Mouse (Mus musculus) kidney, postnatal 14 days (tissue): ENCODE data around the gene Zfyve28.
A peak's percentile ranks its signal among the peaks of the same experiment; 100 is the strongest.

Source experiments
- DNase-seq: peaks from one replicate; pipeline ENCODE4 v3.0.0; 2022; ENCODE audit warnings: mixed read lengths

The Zfyve28 gene

DNA sequence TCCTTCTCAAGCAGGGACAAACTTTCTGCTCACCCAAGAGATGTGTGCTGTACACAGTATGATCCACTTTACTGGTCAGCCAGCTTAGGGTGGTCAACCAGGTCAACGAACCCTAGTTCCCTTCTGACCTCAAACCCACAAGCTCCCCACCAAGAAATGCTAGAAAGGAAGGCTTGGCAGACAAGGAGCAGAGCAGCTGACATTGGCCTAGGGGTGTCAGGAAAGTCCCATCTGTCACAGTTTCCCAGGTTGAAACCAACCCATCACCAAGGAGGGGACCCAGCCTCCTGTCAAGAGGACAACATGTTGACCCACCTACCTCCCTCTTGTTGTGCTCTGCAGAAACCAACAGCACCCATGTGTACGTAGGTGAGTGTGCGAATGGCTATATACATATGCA is 41.8 kb downstream of the Zfyve28 start:
- no peak for DNase-seq

DNA sequence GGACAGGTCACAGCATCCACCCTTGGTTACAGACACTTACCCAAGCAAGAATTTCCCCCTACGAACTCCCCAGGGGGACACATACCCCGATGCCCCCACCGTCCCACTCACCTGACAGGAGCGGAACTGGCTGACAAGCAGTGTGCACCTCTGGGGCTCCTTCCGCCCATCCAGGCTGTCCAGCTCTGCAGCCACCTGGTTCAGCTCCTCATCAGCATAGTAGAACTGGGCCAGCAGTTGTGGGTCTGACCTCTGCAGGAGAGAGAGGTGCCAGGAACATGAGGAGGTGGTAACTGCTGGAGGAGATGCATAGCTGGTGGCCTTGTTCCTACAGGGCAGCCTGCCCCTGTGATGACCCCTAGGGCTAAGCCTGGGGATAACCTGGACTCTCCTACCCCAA is 45.2 kb downstream of the Zfyve28 start:
- no peak for DNase-seq

DNA sequence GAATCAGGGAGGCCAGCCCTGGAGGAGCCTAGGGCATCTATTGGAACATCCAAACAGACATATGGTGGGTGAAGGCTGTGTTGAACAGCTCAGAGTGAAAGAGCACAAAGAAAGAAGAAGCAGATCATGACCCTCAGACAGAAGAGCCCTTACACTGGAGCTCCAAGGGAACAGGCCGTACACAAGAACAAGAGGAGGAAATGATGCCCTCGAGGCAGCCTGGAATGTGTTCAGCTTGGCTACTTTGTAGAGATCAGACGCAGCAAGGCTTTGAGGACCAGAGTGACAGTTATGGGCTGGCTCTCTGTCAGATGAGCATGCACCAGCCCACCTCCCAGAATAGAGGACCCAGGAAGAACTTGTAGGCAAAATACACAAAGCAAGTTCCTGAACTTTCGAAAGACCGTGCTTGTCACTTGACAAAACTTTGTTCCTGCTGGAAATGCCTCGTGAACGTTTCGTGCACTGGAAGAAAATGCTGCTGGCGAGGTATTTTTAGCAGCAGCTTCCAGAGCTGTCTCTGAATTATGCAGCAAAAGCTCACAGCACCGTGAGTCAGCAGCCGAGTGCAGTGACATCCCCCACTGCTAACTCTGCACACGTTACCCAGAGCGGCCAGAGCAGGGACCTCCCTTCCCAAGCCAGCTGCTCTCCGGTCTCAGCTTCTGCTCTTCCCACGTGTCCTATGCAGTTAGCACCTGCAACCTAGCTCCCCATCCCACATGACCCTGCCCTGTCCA is 45.9 kb downstream of the Zfyve28 start:
- DNase-seq, result peak; percentile 27

DNA sequence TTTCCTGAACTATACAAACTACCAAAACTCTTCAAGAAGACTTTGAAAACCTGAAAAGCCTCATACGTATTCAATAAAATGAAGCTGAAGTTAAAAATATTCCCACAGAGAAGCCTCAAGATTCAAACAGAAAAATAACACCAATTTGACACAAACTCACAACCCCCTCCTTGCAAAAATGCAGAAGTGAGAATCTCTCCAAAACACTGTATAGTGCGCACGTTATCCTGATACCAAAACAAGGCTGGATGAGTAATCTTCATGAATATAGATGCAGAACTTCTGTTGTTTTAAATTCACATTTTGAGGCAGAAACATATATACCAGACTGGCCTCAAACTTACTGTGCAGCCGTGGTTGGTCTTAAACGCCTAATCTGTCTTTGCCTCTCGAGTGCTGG is 49.8 kb downstream of the Zfyve28 start:
- no peak for DNase-seq

DNA sequence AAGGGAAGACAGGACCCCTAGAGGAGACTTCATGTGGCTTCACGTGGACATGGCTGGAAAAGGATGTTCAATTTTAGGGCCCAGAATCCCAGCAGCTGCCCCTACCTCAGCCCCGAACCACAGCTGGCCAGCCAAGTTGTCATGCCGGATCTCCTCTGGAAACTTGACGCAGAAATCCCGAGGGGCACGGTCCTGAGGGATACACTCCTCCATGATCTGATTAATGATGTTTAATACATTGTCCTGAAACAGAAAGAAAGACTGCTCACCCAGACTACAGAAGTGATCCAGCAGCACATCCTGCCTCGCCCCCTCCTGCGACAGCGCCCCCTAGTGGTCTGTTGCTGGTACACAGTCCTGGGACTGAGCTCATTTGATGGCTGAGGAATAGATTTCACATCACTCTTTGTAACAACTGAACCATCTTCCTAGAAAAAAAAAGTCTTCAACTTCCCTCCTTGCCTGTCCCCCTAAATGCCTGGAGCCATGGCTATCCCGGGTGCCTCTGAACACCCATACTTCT is 52.3 kb downstream of the Zfyve28 start:
- DNase-seq, result peak; percentile 17

DNA sequence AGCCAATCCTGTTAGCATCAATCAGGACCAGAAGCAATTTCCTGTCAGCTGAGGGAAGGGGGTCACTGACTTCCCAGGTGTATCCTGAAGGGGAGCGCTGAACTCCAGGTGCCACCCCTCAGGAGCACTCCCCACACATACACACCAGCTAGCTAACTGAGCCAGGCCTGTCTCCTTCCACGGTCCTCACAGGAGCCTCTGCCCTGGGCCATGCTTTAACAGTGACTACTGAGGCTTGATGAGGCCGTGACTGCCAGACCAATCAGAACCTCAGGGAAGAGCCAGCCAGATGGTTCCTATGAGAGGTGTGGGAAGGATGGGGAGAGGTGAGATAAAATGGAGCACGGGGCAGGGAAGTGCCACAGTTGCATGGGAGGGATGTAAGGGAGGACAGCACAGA is 53.2 kb downstream of the Zfyve28 start:
- DNase-seq, result no peak

DNA sequence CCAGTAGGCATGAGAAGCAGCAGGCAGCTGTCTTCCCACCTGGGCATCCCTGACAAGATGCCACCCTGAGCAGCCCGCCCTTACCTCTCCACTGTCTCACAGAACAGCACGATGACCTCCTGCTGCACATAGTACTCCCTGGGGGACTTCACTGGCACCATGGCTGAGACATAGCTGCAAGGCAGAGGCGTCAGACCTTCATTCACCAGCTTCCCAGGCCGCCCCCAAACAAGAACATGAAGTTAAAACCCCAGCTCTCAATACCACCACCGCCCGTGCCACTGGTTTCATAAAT is 55.1 kb downstream of the Zfyve28 start:
- no peak for DNase-seq

DNA sequence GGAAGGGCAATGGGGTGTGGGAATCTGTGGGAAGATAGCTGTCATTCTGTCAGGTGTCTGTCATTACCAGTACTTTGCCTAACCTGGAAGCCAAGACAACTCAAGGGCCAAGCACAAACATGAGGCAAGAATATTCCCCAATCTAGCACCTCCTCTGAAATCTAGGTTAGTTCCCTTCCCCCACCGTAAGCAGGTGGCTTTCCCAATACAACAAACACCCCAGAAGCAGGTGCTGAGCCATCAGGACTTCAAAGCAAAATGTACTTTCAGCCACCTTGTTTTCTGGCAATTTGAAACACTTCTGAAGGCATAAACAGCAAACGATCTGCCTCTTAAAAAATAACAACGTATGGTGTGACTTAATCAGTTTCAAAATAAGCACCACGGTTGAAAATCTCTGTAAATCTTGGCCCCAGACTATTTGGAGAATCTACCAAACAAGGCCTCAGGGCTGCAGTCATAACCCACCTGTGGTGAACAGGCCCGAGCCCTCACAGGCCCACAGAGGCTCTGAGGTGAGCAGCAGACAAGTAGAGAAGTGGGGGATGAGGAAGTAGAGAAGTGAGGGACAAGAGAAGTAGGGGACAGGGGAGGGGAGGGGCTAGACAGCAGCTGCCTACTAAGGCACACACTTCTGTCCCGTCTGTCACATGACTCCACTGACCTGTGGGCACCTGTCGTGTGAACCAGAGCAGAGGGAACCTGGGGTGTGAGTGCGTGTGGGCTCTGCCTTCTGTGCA is 55.6 kb downstream of the Zfyve28 start:
- no peak for DNase-seq

DNA sequence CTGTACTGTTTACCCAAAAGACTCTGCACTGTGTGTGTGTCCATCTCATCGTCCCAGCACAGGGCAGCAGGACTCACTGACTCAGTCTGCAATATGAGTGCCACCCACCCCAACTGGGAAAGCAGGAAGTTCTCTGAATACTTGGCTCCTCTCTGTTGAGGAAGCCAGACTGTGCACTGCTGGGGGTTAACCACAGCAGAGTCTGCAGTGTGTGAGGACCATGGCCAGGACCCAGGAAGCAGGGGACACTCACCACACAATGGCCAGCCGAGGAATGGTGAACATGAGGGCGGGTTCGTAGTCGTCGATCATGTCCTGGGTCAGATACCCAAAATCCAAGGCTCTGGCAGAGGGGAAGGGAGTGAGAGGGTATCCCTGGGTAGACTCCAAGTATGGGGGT is 56.3 kb downstream of the Zfyve28 start:
- no peak for DNase-seq

DNA sequence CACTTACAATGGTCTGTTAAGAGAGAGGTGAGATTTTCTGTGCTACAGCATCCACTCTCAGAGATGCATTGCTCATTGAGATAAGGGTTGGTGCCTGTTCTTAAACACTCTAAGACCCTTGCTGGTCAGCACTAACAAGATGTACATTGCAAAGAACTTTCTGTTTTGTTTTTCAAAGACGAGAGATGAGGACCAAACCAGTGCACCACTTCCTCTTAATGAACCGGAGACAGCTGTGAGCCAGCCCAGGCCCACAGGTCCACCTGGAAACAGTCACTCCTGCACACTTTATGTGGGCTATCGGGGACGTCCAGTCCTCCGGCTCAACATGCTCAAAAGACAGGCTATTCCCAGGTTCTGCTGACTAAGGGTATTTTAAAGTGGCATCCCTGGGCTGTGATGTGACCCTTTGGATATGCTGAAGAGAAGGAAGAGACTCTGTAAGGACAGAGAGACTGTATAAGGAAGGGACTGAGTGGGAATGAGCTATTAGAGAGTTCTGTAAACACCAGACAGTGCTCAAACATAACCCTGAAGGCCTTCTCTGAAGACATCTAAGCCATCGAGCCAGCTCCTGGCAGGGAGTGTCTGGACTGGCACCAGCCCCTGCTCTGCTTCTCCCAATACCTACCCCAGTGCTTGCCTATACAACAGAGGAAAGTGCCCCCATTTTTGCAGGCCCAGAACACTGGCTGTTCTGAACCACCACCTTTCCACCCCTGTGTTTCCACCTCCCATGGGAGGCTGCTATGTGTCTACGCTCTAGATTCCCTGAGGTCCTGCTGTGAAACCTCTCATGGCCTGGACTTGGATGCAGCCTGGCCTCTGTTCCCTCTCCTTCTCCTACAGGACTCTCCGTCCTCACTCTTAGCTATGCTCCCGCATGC is 57.4 kb downstream of the Zfyve28 start:
- DNase-seq, result no peak

DNA sequence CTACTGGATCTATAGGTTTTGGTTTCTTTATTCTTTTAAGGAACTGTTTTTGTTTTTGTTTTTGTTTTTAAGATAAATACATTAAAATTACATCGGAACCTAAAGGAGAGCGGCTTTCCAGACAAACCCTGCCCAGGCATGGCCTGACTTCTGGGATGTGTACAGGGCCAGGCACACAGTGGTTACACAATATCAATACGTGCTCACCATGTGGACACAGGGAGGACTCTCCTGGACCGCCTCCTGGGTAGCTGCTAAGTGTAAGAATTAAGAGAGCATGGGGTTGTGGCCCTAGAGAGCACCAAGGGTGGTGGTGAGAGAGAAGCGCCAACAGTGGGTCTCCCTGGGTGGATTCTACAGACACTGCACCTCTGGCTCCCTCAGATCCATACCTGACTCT is 58.7 kb downstream of the Zfyve28 start:
- no peak for DNase-seq

DNA sequence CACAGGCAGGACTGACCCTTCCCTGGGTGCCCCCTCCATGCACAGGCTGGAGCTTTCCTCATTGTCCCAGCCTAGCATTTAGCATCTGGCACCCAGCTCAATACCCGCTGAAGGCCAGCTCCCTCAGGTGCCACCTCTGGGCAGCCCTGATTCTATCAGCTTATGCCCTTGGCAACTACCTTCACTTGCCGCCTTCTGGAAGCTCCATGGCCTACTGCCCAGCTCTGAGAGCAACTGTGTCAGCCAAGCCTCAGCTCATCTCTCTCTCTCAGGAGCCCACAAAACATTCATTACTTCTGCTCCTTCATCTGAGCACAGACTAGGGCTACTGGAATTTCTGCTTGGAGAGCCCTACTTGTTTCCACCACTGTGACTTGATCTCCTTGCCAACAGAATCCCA is 62.7 kb downstream of the Zfyve28 start:
- DNase-seq, result no peak

DNA sequence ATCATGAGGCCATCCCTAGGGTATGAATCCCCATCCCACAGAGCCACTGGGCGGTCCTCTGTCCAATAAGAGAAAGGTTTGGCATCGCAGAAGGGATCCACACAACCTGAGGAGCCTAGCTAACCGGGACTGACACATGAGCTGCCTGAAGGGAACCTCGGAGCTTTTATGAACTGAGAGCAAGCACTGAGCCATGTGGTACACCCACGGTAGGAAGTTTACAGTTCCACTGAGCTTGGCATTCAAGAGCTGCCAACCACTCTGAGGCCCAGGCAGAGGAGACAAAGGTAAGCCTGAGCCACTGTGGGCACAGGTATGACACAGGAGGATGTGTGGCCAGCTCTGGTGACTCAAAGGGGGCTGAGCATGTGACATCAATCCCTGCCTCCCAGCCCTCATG is 63.7 kb downstream of the Zfyve28 start:
- DNase-seq, result no peak

DNA sequence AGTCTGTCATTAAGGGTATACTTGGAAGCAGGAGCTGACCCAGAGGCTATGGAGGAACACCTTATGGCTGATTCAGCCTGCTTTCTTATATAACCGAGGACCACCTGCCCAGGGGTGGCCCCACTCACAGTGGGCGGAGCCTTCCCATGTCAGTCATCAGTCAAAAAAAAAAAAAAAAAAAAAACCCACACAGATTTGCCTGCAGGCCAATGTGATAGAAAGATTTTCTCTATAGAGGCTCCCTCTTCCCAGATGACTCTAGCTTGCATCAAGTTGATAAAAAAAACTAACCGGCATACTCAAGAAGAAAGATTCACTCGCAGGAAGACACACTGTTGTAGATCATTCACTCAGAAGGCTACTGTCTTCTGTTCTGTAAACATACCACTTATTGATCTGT is 68.2 kb downstream of the Zfyve28 start:
- DNase-seq, result no peak

DNA sequence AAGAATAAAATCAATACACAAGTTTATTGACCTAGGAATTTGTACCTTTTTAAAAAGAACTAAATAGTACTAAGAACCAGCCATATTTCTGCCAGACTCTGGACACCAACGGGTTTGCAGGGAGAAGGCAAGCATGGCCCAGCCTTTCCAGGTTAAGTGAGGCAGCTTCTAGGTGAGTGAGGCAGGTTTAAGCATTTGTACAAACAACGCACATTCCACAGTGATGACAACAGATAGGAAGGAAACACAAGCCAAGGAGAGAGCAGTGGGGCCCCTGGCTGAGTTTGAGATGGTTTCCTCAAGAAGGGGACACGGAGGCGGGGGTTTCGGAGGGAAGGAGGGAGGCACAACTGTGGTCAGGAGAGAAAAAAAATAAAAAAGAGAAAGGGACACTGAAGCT is 69.6 kb downstream of the Zfyve28 start:
- DNase-seq, result no peak

DNA sequence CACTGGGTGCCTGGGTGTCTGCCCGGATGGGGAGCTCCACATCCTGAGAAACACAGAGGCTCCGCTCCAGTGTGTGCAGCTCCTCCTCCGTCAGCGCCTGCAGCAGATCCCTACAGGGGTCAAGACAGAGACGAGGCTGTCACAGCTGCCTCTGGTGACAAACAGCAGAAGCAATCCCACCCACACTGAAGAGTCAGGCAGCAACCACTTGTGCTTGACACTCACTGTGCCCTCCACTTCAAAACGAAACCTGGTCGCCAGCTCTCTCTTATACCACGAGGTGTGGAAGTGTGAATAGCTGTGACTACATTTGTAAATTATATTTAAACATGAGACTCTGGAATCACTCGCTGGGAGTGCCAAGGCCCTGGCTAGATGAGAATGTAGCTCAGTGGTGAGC is 70.5 kb downstream of the Zfyve28 start:
- no peak for DNase-seq

DNA sequence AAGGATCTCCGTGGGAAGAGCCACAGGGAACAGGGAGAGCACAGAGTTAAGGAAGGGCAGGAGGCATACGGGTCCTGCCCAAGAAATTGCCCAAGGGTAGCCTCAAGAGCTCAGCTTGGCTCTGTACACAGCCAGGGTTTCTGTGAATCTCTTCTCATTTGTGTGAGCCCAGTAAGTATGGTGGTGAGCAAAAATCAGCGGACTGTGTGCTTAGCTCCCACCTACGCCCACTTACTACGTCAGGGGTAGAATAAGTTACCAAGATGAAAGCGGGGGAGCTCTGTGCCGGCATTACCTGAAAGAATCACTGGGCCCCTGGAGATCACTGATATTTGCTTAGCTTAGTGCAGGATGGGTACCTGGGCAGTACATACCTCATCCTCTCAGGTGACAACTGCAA is 72.2 kb downstream of the Zfyve28 start:
- DNase-seq, result no peak

DNA sequence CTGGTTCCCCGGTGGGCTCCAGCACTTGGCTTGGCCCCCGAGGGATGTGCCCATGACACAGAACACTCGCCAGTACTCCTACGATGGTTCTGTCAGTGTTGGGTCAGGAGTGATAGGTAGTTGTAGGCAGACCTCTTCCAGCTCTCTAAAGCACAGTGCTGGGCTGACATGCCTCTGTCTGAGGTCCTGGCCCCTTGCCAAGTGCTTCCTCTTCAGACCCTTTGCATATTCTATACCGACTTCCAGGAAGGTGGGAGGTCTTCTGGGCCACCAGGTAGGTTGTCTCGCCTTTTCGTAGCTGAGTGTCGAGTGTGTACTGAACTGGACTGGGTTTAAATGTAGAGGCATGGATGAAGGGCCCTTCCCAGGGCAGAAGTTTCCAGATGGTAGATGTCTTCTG is 74.6 kb downstream of the Zfyve28 start:
- DNase-seq, result no peak

DNA sequence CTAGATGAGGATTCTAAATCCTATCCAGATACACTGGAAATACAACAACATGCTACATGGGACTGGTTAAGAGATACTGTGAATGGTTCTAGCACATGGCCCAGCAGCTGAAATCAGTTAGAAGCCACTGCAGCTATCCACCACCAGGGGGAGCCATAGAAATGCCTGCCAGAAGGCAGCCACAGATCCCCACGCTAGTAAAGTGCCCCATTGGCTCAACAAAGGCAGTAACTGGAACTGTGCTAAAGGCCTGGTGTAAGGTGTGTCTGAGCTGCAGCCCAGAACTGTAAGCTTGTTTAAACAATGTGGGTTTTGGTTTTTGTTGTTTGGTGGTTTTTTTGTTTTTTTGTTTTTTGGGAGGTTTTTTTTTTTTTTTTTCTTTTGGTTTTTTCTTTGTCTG is 78.0 kb downstream of the Zfyve28 start:
- peak; percentile 76 for DNase-seq

DNA sequence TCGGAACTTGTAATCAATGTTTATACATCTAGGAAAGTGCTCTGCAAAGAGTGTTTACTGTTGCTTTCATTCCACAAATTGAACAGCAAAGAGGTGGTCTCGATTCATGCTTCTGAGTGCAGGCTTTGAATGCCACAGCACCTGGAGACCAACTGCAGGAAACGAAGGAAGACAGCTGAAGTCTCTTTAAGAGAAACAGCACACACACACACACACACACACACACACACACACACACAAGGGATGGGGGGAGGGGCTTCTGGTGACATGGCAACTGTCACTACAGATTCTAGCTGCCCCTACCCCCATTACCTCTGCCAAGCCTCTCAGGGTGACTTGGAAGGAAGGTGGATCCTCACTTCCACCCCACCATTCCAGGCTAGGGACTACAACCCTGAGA is 80.7 kb downstream of the Zfyve28 start:
- no peak for DNase-seq

DNA sequence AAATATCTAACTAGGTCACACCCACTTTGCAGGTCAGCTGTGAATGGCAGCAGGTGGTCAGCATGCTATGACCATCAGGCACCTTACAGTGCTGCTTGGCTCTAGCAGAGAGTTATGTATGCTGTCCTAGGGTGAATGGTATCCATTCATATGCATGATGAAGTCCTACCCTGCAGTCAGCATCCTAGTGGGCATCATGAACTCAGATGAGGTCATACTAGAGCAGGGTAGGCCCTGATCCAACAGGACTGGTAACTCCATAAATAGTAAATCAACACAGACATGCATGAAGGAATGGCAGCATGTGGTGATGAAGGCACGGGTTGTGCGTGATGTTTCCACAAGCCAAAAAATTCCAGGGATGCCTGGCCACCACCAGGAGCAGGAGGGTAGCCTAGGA is 82.5 kb downstream of the Zfyve28 start:
- DNase-seq, result no peak

DNA sequence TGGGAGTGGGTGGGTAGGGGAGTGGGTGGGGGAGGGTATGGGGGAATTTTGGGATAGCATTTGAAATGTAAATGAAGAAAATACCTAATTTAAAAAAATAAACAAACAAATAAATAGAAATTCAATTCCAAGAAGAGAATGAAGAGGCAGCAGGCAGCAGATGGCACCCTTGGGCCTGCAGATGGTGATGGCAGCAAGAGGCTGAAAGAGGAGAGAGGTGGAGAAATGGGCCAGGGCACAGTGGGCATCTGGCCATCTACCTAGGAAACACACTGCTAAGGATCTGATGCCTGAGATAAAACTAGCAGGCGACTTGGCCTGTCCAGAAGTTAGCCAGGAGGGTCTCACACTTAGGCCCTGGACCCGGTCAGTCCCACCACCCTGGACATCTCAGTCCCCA is 83.3 kb downstream of the Zfyve28 start:
- DNase-seq, result no peak

DNA sequence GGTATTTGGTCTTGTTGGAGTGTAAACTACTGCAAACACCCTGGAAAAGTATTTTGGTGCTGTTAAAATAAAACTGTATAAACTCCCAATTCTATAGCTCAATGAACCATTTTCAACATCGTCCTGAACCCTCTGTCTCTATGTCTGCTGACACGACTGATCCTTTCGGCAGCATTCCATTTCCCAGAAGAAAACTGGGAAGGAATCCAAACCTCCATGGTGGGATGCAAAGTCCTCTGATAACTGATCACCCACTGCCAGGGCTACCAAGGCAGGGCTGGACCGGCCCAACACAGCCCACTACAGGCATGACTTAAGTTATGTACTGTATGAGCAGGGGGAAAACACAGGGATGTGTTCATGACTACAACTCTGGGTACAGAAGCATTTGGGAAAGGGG is 86.2 kb downstream of the Zfyve28 start:
- peak; percentile 51 for DNase-seq

DNA sequence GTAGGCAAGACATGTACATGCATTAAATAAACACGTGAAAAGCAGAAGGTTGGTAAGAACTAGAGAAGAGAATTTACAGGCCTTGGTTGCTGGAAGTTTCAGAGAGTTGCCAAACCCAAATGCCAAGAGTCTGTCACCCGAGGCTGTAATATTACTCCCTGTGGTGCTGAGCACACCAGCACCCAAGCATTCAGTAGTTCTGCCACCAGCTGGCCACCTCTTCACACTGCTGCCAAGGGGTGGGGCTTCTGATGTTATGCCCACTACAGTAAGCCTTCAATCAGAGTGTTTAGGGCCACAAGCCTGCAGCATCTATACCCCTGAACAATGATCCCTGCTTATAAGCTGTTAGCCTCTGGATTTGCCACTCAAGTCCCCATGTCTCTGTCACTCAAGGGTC is 86.9 kb downstream of the Zfyve28 start:
- peak; percentile 49 for DNase-seq
